Mouse (Mus musculus) embryonic facial prominence, embryonic 11.5 days (tissue): Measurements from ENCODE around the gene Fam92a. TPM values are rescaled to one million over a fixed set of nuclear protein-coding genes. Genes with fewer than 3 reads are reported as not detected.
"Not testable (repeated sequence)": the region's sequence is repeated elsewhere in the genome, so short reads cannot be mapped to it uniquely, and the experiment has no call there.

ENCODE experiments used
- ATAC-seq: fragments of 200-750 bp; cut with Nextera tagmentation; replicated peaks from 2 replicates; pipeline ENCODE4 v1.8.0; 2017; ENCODE audit warnings: low read depth; ENCODE audit not compliant: insufficient number of reproducible peaks, low FRiP score, low TSS enrichment
- DNase-seq: peaks from one replicate; pipeline ENCODE4 v3.0.0-alpha.2; 2015; ENCODE audit warnings: low spot score
- H3K27ac ChIP-seq: fragments of 300-500 bp; sonication (generic); replicated peaks from 2 replicates; pipeline ENCODE4 v1.5.1; 2014; ENCODE audit warnings: mild to moderate bottlenecking, low read depth, low read length, control low read depth
- H3K27me3 ChIP-seq: fragments of 300-500 bp; sonication (generic); 2 replicates; pipeline ENCODE4 v1.6.1; 2014; ENCODE audit warnings: mild to moderate bottlenecking, low read length, moderate library complexity, mixed read lengths; ENCODE audit not compliant: control insufficient read depth, insufficient read depth
- H3K36me3 ChIP-seq: fragments of 300-500 bp; sonication (generic); replicated peaks from 2 replicates; pipeline ENCODE4 v1.6.1; 2014; ENCODE audit warnings: low read depth, mild to moderate bottlenecking, low read length, moderate library complexity, mixed read lengths; ENCODE audit not compliant: control insufficient read depth, insufficient read depth
- H3K4me1 ChIP-seq: fragments of 300-500 bp; sonication (generic); 2 replicates; pipeline ENCODE4 v1.6.1; 2014; ENCODE audit warnings: low read length, mixed read lengths; ENCODE audit not compliant: control insufficient read depth, insufficient read depth
- H3K4me2 ChIP-seq: fragments of 300-500 bp; sonication (generic); 2 replicates; pipeline ENCODE4 v1.6.1; 2014; ENCODE audit warnings: low read depth, mild to moderate bottlenecking, control low read depth, low read length, moderate library complexity
- H3K4me3 ChIP-seq: fragments of 300-500 bp; sonication (generic); 2 replicates; pipeline ENCODE4 v1.5.1; 2014; ENCODE audit warnings: low read depth, low read length, control low read depth
- H3K9ac ChIP-seq: fragments of 300-500 bp; sonication (generic); replicated peaks from 2 replicates; pipeline ENCODE4 v1.6.1; 2014; ENCODE audit warnings: mild to moderate bottlenecking, control low read depth, low read length
- H3K9me3 ChIP-seq: fragments of 300-500 bp; sonication (generic); replicated peaks from 2 replicates; pipeline ENCODE4 v1.6.1; 2016; ENCODE audit warnings: mild to moderate bottlenecking, low read length, inconsistent platforms, mixed read lengths; ENCODE audit not compliant: control insufficient read depth
- WGBS: fragments of 180-500 bp; shearing (Covaris S2); extraction: QIAGEN DNeasy Blood & Tissue Kit; methylation state at CpG from one replicate; pipeline ENCODE4 v1.1.7; 2014; 5-methylcytosine and 5-hydroxymethylcytosine counted together
- polyA plus RNA-seq: library from polyadenylated mRNA; unstranded; fragments of >200 nt; fragmentation: Nextera tagmentation; extraction: Ambion mirVana; gene quantifications from 2 replicates; pipeline ENCODE4 v1.2.1, GENCODE M21; 2014

Gene Fam92a
- polyA plus RNA-seq, result 120 and 137 TPM in 2 replicates

DNA sequence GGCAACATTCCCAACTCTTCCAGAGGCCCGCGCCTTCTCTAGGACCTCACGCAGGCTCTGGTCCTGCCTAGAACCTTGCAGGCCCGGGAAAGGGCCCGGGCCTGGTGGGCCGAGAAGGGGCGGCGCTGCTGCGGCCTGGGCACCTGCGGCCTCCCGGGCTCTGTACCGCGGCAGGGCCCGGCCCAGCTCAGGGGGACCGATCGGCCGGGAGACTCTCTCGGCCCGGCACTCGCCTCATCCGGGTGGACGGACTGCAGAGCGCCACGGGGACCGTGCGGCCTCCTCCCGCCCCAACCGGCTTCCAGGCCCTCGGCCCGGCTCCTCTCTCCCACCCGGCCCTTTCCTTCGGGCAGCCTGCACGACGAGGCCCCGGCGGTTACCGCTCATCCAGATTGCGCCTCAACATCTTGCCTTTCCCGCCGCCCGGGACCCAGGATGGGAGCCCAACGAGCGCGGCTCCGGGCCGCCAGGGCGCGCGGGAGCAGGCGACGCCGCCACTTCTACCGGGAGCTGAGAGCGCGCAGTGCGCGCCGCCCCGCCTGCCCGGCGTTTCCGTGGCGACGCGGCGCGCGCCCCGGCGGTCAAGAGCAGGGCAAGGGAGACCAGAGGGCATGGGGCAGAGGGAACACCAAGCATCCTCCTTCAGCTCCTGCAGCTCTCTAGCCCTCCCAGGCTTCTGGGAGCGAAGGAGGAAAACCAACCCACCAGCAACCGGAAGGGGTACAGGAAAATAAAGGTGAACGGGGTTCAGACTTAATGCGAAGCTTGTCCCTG lies at the start of gene Fam92a:
Gene Fam92a, minus strand, starts transcription at position 698 of the 774 bp plus-strand sequence.
- Histone ChIP-seq H3K9ac (peak within 1 kb of the TSS; percentile 99), H3K4me1 (no peaks in the 10 kb centered on the region), H3K9me3 (no peaks in the 10 kb centered on the region), H3K4me3 (peak within 1 kb of the TSS; percentile 86), H3K4me2 (peak within 1 kb of the TSS; percentile 69), H3K36me3 (peaks cover 3% of the 10 kb centered on the region; the same call in 1 of the 2 replicates), H3K27ac (peak within 1 kb of the TSS; percentile 87), H3K27me3 (no peaks in the 10 kb centered on the region)
- DNase-seq, result peak; percentile 72
- under 1% methylated on average over 68 of the region's 74 CpGs for WGBS
- ATAC-seq, result peak; percentile 90

DNA sequence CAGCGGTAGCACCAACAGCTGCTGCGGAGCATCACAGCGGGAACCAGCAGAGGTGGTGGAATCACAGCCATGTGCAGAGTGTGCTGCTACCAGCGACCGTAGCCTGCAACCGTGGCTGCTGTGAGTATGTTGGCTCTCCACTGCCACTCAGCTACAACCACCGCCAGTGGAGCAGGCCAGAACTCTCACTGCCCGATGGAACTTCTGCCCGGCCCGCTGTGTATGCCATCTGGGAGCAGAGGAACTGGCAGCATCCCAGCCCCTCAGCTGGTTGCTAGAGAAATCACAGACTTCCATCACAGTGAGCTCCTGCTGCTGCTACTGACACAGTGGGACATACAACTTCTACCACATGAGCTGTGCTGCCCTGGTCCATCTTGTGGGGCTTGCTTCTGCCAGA lies 7.2 kb upstream of the Fam92a start:
- no peak overlapping the region for H3K4me2 ChIP-seq
- no peak overlapping the region for H3K4me3 ChIP-seq
- ATAC-seq, result no peak
- no peaks in the 10 kb centered on the region for H3K4me1 ChIP-seq
- WGBS, result 84% methylated on average over 10 of the region's 10 CpGs
- H3K9me3 ChIP-seq, result no peaks in the 10 kb centered on the region
- no peak for DNase-seq
- no peaks in the 10 kb centered on the region for H3K27me3 ChIP-seq
- no peak overlapping the region for H3K27ac ChIP-seq
- H3K9ac ChIP-seq, result no peak overlapping the region
- no peaks in the 10 kb centered on the region for H3K36me3 ChIP-seq

DNA sequence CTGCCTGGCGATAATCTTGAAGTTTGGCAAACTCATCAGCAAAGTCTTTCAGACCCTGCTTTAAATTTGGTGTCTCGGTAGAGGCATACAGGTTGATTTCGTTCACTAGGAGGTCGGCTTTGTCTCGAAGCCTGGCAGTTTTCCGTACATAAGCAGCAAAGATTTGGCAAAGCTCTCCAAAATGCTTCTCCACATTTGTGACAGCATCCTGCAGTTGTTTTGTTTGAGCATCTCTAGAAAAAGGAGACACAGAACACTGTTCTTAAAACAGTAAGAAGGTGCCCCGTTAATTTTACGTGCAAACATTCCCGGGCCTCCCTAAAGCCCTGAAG lies 863 bp downstream of the Fam92a start:
- DNase-seq, result no peak
- peak overlapping the region; percentile 69 for H3K4me2 ChIP-seq
- no peaks in the 10 kb centered on the region for H3K27me3 ChIP-seq
- H3K4me3 ChIP-seq, result peak overlapping the region; percentile 86
- H3K9ac ChIP-seq, result peak overlapping the region; percentile 99
- WGBS, result 16% methylated on average over 9 of the region's 9 CpGs
- no peaks in the 10 kb centered on the region for H3K9me3 ChIP-seq
- H3K4me1 ChIP-seq, result no peaks in the 10 kb centered on the region
- H3K36me3 ChIP-seq, result peaks cover 3% of the 10 kb centered on the region; the same call in 1 of the 2 replicates
- no peak for ATAC-seq
- H3K27ac ChIP-seq, result peak overlapping the region; percentile 87; the same call in 1 of the 2 replicates

DNA sequence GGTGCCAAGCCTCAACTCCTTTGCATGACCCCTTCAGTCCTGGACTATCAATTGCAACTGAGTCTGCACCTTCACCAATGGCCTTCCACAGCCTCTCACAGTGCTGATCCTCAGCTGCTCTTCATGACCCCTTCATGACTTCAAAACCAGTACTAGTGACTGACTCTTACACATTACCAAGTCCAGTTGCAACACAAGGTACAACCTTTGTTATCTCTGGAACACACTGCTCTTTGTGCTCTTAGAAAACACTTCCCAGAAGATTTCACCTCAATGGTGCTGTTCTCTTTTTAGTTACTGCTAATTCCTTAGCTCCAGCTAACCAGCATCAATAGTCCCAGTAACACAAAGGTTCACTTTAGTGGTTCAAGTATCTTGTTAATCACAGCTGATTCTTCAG lies 24.2 kb downstream of the Fam92a start:
- no peaks in the 10 kb centered on the region; the same call in none of the 2 replicates for H3K36me3 ChIP-seq
- H3K27me3 ChIP-seq, result no peaks in the 10 kb centered on the region
- DNase-seq (no peak), ATAC-seq (no peak)
- H3K4me1 ChIP-seq, result no peaks in the 10 kb centered on the region
- H3K4me3 ChIP-seq, result no peak overlapping the region
- H3K27ac ChIP-seq, result no peak overlapping the region
- H3K9me3 ChIP-seq, result no peaks in the 10 kb centered on the region
- H3K9ac ChIP-seq, result no peak overlapping the region
- no peak overlapping the region for H3K4me2 ChIP-seq

DNA sequence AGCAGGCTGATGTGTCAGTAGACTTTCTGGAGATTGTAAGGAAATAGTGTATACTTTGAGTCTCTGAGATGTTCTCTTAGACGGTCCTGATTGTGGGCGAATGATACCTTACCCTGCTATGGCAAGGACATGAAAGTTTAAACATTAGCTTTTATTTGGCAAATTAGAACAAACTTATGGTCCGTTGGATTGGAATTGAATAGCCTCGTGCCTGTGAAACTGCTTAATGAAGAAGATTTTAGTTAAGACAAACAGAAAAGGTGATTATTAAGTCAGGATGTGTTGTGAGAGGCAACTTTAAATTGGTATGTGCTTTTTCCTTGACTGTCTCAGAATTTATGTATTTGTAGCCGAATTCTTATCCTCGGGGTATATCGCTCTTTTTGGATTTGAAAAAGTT lies 30.3 kb downstream of the Fam92a start:
- not testable (repeated sequence) for H3K9me3 ChIP-seq, H3K4me2 ChIP-seq, H3K4me1 ChIP-seq, H3K36me3 ChIP-seq, ATAC-seq, H3K9ac ChIP-seq, DNase-seq, H3K27ac ChIP-seq, H3K4me3 ChIP-seq, H3K27me3 ChIP-seq
- WGBS, result 95% methylated on average over 6 of the region's 7 CpGs

DNA sequence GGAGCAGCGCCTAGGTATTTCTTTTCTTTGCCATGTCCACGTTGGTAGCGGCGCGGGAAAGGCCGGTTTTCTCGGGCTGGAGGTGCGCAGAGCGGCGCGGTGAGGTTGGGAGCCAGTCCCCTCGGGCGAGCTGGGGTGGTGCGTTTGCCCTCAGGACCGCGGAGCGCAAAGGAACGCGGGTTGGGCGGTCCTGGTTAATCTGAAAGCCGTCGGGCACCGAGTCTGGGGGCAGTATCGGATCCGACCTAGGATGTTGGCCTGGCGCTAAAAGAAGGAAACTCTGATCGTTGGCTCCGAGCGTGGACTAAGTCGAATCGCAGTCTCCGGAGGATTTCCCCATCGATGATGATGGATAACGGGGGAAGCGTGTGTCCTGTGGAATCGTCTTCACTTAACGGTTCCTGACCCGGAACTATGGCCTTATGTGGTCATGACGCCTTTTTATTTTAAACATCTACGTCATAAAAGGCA lies 31.2 kb downstream of the Fam92a start:
- not testable (repeated sequence) for H3K27ac ChIP-seq, H3K27me3 ChIP-seq, H3K36me3 ChIP-seq, DNase-seq, H3K4me1 ChIP-seq, H3K9me3 ChIP-seq
- ATAC-seq, result peak; percentile 83
- 20% methylated on average over 20 of the region's 40 CpGs for WGBS
- Histone ChIP-seq H3K4me3 (peak overlapping the region; percentile 27), H3K4me2 (peak overlapping the region; percentile 32), H3K9ac (0 out of 2 replicates have a peak overlapping the region, but pooled peaks have one; percentile 6)

DNA sequence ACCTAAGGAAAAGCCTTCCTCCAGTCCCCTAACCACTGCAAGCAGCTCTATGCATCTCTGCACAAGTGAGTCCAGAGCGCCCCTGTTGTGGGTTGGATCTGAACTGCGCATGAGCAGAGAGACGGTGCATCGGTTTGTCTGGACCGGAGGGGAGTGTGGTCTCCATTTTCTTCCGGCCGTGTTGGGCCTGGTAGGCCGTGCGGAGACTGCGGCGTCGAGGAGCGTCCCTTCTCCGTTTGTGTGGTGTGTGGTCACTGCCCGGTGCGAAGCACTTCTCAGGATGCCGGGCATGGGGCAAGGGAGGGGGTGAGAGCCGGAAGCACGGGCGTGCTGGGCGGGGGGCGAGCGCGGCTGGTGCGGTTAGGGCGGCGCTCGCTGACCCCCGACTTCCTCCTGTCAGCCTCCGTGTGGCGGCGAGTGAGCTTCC lies 31.7 kb downstream of the Fam92a start, which contains the start of gene Rbm12b1:
Gene Rbm12b1, plus strand, starts transcription at position 124 of the 427 bp plus-strand sequence.
- Histone ChIP-seq H3K4me2 (peak within 1 kb of the TSS; percentile 32), H3K9ac (peak within 1 kb of the TSS; percentile 46; the same call in 1 of the 2 replicates), H3K4me3 (peak within 1 kb of the TSS; percentile 31)
- H3K9me3 ChIP-seq, H3K4me1 ChIP-seq, H3K36me3 ChIP-seq, H3K27ac ChIP-seq, H3K27me3 ChIP-seq: not testable (repeated sequence)
- 8% methylated on average over 13 of the region's 32 CpGs for WGBS
- ATAC-seq (peak; percentile 98), DNase-seq (peak; percentile 84)
